Mouse (Mus musculus) urinary bladder, postnatal 36 days (tissue): ENCODE results near the gene Pla2g2f.

ENCODE experiments used
- DNase-seq, 2 experiments: peaks; one replicate each; pipeline ENCODE4 v3.0.0; 2022; ENCODE audit warnings: low spot score in 2 of 2, mixed read lengths in 1 of 2

The Pla2g2f gene

GRCm38 (mm10) chr4:138762266-138762665 is 4.8 kb upstream of the Pla2g2f start:
- DNase-seq = no peak

- DNase-seq = no peak
These were observed 1.4 kb downstream of the Pla2g2f start for GRCm38 (mm10) chr4:138755983-138756382.

DNA sequence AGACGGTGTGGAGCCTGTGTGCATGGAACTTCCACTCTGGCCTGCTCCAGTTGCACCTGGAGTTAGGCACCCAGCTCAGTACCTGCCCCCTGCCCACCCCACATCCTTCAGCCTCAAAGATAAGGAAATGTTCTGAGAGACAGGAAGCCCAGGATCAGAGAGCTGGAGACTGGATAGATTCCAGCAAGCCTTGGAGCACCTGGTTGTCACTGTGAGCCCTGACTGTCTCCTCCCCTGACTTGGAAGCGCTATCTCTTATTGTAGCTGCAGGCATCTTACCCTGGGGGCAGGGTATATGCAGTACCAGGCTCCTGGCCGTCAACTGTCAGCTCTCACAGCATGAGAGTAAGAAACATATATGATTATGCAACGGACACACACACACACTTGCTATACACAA is 2.0 kb downstream of the Pla2g2f start:
- DNase-seq = no peak

DNA sequence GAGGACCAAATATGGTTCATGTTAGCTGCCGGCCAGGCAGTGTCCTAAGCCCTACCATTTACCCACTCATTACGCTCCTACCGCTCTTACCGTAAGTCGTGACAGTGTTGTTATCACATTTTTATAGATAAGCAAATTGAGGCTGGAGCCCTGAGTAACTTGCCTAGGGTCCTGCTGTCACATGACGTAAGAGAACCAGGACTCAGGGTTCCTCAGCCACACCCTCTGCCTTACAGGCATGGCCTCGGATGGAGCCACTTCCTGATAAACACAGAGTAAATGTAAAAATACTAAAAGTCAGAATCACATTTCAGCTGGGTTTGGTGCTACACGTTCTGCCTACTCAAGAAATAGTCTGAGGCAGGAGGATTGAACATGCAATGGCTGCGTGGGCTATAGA is 3.0 kb downstream of the Pla2g2f start:
- no peak for DNase-seq

GRCm38 (mm10) chr4:138753608-138754007 is 3.8 kb downstream of the Pla2g2f start:
- DNase-seq = no peak

DNA sequence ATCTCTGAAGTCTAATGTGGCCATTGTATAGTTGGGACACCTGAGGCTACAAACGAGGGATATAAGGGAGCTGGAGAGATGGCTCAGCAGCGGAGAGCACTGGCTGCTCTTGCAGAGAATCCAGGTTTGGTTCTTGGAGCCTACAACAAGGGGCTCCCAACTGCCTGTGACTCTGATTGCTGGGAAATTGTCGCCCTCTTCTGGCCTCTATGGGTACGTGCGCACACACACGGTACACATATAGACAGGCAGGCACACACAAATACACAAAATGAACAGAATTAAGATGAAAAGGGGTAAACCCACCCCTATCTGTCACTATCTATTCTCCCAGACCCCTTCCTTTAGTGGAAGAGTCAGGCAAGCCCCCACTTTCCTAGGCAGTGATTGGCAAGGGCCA is 4.8 kb downstream of the Pla2g2f start:
- DNase-seq = no peak

DNA sequence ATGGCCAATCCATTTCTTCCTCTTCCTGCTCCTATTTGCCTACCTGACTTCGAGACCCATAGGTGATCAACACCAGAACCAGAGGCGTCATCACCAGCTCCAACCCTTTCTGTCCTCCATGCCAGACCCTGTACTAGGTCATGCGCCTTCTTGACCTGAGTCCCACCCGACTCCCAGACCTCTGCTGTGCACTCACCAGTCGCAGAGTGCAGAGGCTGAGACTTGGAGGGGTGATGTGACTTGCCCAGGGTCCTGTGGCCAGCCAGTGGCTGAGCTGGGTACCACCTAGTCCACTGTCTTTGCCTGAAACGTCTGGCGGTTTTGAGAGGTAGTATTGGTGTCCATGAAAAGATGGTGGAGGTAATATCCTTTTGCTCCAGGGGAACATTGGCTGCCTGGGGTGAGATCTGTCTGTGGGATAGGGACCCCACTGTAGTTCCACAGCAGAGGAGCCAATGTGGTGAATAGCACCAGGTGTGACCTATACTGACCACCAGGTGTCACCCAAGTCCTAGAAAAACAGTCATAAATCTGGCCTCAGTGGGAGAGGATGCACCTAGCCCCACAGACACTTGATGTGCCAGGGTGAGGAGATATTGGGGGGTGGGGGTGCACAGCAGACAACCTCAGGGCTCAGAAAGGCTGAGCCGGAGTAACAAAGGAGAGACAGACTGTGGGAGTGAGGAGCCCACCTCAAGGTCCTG is 8.9 kb downstream of the Pla2g2f start:
- DNase-seq = peak in 1 of 2 experiments; percentile 28

- no peak for DNase-seq
These were observed 9.6 kb downstream of the Pla2g2f start for GRCm38 (mm10) chr4:138747851-138748250.

- DNase-seq = no peak
These were observed 10.6 kb downstream of the Pla2g2f start for GRCm38 (mm10) chr4:138746866-138747265.

GRCm38 (mm10) chr4:138745884-138746283 is 11.5 kb downstream of the Pla2g2f start:
- no peak for DNase-seq

- no peak for DNase-seq
These were observed 18.1 kb downstream of the Pla2g2f start for GRCm38 (mm10) chr4:138739136-138739851.

GRCm38 (mm10) chr4:138737031-138737430 is 20.4 kb downstream of the Pla2g2f start, which contains the start of gene Ubxn10:
Gene Ubxn10 (minus strand): TSS chr4:138737167.
- peak; percentile 57 to 61 for DNase-seq

DNA sequence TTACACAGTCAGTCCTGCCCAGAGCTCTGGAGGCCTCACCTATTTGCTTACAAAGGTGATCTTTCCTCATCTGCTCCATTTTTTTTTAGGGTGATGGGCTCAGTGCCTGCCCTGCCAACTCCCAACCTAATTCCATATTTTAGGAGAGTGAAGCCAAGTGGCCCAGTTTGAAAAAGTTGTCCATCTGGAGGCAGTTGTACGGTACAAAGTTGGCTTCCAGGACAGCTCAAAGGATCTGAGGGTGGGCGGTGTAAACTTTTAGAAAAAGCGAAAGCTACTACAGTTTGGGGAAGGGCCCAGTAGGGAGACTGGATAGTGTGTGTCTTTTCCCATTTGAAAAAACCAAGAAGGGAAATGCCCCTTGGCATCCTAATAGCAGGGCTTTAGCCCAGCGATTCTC is 22.6 kb downstream of the Pla2g2f start:
- DNase-seq = no peak

- no peak for DNase-seq
These were observed 23.3 kb downstream of the Pla2g2f start for GRCm38 (mm10) chr4:138734105-138734504.

DNA sequence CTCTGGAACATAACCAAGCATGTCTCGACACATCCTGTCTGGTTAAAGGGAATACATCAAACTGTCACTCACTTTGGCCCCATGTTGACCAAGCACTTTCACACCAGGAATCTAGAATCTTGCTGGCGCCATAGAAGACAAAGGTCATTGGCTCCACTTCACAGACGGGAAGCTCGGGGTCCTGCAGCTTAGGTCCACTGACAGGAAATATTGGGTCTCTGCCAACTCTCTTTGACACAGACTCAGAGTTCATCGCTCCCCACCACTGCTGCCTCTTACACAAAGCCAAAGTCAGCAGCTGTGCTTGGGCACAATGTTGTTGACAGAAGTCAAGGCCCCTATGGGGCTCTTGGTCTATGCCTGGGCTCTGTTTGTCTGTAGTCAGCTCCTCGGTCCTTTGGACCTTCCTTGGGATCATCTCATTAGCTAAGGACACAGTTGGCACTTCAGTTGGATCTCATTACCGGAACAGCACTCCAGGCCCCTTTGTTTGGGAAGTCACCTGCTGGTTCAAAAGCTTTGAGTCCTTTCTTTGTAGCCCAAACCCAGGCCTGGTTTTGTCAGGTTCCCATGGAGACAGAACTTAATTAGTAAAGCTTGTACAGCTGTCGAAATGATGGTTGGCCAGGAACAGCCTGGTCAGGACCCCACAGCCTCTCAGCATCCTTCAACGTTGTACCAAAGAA is 28.3 kb downstream of the Pla2g2f start:
- peak in 1 of 2 experiments; percentile 12 for DNase-seq

- no peak for DNase-seq
These were observed 31.7 kb downstream of the Pla2g2f start for GRCm38 (mm10) chr4:138725751-138726150.

- peak in 1 of 2 experiments; percentile 51 for DNase-seq
These were observed 32.3 kb downstream of the Pla2g2f start for GRCm38 (mm10) chr4:138725127-138725461.

GRCm38 (mm10) chr4:138724354-138725126 is 32.9 kb downstream of the Pla2g2f start, which contains the start of gene Pla2g2c:
Gene Pla2g2c (plus strand): TSS chr4:138724792.
- no peak for DNase-seq

DNA sequence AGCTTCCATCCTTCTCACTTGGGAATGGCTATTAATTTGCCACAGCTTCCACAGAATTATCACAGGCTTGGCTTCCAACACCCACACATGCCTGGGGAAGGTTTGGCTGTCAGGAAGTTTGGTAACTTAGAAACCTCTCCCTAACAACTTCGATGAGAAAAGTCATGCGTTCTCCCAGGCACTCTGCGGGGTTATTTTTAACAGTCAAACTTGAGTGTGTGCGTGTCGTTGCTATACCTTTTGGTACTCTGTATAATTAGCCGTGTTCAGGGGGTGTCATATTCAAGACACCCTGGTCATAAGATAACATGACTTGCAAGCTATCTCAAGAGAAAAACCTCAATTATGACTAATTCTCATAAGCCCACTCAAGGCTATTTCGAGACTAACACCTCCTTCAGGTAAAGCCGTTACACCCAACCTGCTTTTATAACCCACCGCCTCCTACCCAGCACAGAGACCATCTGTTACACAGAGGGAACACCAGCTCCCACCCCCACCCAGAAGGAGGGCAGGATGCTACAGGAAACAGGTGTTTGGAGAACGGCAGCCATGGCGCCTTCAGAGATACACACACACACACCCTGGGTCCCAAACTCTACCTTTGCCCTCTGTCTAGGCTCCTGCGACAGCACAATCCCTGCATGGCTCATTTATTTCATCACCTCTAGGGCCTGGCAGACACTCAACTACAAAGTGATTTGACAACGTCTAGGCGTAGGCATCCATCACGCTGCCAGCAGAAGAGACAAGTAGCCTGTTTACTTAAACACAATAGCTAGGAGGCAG is 33.7 kb downstream of the Pla2g2f start:
- DNase-seq = no peak

- DNase-seq = no peak
These were observed 38.2 kb downstream of the Pla2g2f start for GRCm38 (mm10) chr4:138719264-138719596.

- DNase-seq = no peak
These were observed 38.7 kb downstream of the Pla2g2f start for GRCm38 (mm10) chr4:138718586-138719263.
